Mouse (Mus musculus) urinary bladder, adult 18-20 months (tissue): ENCODE results near the gene Lipo1.
A peak's percentile ranks its signal among the peaks of the same experiment; 100 is the strongest.
"Not testable (repeated sequence)": the region's sequence is repeated elsewhere in the genome, so short reads cannot be mapped to it uniquely, and the experiment has no call there.

ENCODE experiments used
- DNase-seq, 2 experiments: peaks; one replicate each; pipeline ENCODE4 v3.0.0; 2022; ENCODE audit warnings: low spot score in 2 of 2, mixed read lengths in 2 of 2

Lipo1 gene

DNA sequence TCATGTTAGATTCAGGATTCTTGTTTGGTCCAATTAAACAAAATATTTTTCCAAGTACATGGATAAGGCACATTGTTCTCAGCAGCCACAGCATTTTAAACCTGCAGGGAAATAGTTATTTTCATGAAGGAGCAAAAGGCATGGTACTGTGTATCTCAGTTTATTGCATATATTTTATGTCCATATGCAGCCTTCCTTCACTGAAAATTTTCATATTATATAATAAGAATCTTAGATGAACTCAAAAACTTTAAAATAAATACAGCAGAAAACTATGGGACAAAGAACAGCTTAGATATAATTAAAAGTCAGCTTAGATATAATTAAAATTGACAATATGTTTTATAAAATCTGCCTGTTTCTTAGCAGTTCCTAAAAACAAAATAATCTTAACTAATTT, at the start of gene Lipo1:
TSS of gene Lipo1 (minus strand) at position 101 of the 400 bp plus-strand sequence.
- not testable (repeated sequence) for DNase-seq

GRCm38 (mm10) chr19:33786576-33787277, 532 bp downstream of the Lipo1 start:
- no peak for DNase-seq

DNA sequence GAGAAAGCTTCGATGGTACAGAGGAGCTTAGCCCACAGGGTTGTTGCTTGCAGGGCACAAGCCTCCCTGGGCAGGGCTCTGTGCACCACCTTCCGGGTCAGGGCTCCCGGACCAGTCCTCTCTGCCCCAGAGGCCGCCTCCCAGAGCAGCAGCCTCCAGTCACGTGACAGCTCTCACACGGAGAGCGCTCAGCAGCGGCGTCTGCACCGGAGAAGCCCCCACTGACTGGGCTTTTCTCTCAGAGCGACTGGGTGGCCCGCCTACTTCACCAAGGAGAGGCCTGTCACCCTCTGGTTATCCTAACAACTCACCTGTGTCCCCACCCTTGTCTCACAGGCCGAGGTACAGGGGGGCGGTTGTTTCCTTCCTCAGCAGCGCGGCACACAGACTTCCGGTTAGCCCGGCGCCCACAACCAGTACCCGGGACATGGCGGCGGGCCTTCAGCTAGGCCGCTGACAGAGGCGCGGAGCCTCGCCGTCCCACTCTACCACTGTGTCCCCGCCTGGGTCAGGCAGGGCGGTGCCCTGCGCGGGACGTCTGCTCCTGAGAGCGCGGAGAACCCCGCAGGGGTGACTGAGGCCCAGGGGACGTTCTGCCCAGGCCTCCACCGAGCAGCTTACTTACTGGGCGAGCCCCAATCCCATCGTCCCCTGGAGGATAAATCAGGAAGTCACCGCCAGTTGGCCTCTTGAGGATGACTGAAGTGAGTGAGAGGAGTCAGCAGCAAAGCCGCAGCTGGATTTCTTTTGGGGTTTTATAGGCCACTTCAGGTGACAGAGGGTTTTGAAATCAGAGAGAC, 25.8 kb downstream of the Lipo1 start, which contains the start of gene Lipo3:
TSS of gene Lipo3 (minus strand) at position 665 of the 800 bp plus-strand sequence.
- peak; percentile 1 for DNase-seq

DNA sequence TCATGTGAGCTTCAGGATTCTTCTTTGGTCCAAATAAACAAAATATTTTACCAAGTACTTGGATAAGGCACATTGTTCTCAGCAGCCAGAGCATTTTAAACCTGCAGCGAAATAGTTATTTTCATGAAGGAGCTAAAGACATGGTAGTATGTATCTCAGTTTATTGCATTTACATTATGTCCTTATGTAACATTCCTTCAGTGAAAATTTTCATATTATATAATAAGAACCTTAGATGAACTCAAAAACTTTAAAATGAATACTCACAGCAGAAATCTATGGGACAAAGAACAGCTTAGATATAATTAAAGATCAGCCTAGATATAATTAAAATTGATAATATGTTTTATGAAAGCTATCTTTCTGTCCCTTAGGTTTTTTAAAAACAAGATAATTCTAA, 36.0 kb downstream of the Lipo1 start, which contains the start of gene Lipo2:
TSS of gene Lipo2 (minus strand) at position 101 of the 400 bp plus-strand sequence.
- DNase-seq = not testable (repeated sequence)
